ENCODE assay signal across 21 mouse cellular contexts in the genomic region with DNA sequence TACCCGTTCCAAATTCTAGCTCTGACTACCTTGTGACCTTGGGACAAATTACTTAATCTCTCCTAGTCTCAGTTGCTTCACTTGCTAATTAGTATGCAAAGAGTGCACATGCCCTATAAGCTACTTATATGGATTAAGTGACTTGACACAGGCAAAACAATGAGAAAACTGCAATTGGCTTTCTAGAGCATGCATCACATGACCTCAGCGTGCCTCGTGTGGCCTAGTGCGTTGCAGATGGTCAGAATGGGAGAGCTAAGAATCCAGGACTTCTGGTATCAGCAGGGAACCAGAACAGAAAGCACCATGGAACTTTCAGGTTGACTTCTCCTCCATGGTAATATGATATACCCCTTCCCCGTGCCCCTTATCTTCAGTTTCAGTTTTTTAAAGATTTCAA.
"Had no signal": no experiment of that assay in that cellular context is flagged by ENCODE, and none has a peak within 500 bp of the region (broad histone marks: within the 10 kb centered on the region; RNA-seq: fewer than 3 reads in every experiment).

No protein-coding gene starts in this region.

- ATAC-seq: intestine, embryonic 16.5 days; liver, postnatal 0 days; lung, postnatal 0 days; midbrain, embryonic 15.5 days had no signal

- H3K9ac ChIP-seq: limb, embryonic 13.5 days; liver, embryonic 14.5 days; liver, postnatal 0 days; lung, embryonic 14.5 days; midbrain, embryonic 15.5 days; neural tube, embryonic 13.5 days had no signal

- H3K36me3 ChIP-seq: limb, embryonic 10.5 days; limb, embryonic 13.5 days; midbrain, embryonic 15.5 days; neural tube, embryonic 13.5 days had no signal

- H3K27me3 ChIP-seq: midbrain, embryonic 15.5 days; neural tube, embryonic 13.5 days had no signal

- DNase-seq: kidney, adult 18-20 months; kidney, adult 9 months; kidney, postnatal 4 days; liver, postnatal 0 days; right cerebral cortex, adult 18-20 months; right cerebral cortex, postnatal 14 days; right cerebral cortex, postnatal 4 days; thymus, adult 2 months; thymus, postnatal 14 days had no signal

- H3K4me2 ChIP-seq: limb, embryonic 13.5 days; liver, embryonic 11.5 days; lung, embryonic 14.5 days; midbrain, embryonic 15.5 days; neural tube, embryonic 13.5 days had no signal

- H3K27ac ChIP-seq: limb, embryonic 10.5 days; limb, embryonic 13.5 days; liver, embryonic 14.5 days; macrophage; midbrain, embryonic 15.5 days; neural tube, embryonic 13.5 days; stomach, postnatal 0 days had no signal

- H3K9me3 ChIP-seq: limb, embryonic 10.5 days; limb, embryonic 13.5 days; midbrain, embryonic 15.5 days; neural tube, embryonic 13.5 days had no signal

- H3K4me3 ChIP-seq: limb, embryonic 10.5 days; limb, embryonic 13.5 days; midbrain, embryonic 15.5 days; myocyte; neural tube, embryonic 13.5 days had no signal
